Mouse (Mus musculus) right cerebral cortex, adult 2 months (tissue): ENCODE measurements around the gene Sh3glb2.
A peak's percentile ranks its signal among the peaks of the same experiment; 100 is the strongest.

Experiments used
- DNase-seq, 2 experiments: peaks; one replicate each; pipeline ENCODE4 v3.0.0; 2021 to 2022; ENCODE audit warnings: low spot score in 2 of 2

Gene Sh3glb2

DNA sequence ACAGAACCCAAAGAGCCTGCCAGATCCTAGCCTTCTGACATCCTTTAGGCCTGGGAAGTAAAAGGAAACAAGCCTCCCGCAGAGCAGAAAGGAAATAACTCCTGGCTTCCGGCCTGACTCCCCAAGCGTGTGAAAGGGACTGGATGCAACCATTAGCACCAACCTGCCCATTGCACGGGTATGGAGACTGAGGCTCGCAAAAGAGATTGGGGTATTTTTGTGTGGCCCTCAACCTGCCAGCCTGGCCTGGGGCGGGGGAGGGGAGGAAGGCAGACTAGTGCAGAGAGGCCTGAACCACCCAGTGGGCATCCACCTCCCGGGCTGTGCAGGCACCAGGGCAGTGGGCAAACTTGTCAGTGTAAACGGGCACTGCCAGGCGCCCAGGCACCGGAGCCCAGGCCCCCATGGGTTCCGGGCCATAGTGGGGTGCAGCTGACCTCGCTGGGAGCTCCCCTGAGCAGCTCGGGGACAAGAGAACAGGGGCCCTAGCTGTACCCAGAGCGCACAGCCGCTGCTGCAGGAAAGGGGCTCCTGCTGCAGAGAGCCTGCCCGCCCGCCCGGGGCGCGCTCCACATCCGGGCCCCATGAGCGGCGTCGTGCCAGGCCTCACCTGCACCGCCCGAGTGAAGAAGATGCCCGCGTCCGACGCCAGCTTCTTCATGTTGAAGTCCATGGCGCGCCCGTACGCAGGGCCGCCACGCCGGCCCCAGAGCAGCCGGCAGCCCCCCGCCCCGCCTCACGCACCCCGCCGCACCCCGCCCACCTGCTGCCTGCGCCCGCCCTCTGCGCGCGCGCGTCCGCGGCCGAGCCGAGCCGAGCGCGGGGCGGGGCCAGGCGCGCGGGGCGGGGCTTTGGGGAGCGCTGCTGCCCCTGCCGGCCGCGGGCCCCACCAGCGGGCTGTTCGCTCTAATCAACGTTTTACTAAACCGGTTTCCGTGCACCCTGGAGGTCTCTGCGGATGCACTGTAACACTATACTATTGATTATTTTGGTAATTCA lies at the start of gene Sh3glb2:
Gene Sh3glb2 (minus strand): TSS at position 805 of the 999 bp plus-strand sequence.
- peak; percentile 68 to 75 for DNase-seq

DNA sequence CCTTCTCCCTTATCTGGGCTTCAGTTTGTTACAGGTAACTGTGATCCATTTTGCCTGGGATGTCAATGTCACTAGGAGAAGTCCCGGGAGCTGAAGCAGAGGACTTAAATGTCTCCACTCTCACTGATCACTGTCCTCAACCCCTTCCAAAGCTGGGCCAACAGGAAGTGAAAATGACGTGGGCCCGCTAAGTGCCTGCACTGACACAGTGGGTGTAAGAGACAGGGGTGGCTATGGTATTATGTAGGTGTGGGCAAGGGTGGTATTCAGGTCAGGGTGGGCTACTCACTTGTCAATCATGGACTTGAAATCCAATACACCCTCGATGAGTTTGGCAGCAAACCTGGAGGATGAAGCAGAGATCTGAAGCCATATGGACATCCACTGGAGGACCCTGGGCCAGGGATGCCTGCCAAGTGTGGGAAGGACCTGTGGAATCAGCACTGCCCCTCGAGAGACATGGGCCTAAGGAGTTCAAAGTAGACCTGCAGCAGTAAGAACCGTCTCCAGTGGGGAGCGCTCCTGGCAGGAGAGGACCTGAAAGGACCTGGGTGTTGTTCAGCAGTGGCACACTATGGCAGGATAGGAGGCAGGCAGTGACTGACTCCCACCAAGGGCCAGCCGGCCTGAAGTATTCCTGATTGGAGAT lies 49.4 kb upstream of the Sh3glb2 start:
- no peak for DNase-seq

DNA sequence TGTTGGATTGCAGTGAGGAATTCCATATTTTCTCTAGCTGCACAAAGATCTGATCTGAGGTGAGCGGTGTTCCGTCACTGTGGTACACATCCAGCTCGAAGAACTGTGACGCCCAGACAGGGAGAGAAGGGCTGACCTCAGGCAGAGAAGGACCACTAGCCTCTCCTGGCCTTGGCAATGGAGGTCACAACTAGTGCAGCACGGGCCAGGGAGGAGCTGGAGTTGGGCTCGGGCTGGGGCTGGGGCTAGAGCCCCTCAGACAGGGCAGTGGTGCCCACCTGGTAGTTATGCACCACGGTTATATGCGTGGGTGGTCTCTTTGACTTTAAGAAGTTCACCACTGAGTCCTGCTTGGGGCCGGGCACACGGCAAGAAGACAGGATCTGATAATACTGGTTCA lies 48.6 kb upstream of the Sh3glb2 start:
- DNase-seq: no peak

DNA sequence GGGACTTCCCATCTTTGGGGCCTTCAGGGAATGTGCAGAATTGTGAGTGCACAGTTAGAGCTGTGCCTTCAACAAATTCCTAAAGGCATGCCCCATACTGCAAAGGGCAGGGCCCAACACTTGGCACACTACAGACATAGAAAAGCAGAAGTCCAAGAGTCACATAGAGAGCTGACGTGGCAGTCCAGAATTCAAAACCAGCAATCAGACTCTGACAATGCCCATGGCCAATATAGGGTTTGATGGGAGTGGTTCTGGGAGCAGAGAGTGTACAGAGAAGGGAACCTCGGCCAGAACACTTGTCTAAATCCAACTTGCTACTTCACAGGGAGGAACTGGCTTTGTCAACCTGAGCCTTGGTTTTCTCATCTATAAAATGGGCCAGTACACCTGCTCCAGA lies 48.1 kb upstream of the Sh3glb2 start:
- DNase-seq: no peak

DNA sequence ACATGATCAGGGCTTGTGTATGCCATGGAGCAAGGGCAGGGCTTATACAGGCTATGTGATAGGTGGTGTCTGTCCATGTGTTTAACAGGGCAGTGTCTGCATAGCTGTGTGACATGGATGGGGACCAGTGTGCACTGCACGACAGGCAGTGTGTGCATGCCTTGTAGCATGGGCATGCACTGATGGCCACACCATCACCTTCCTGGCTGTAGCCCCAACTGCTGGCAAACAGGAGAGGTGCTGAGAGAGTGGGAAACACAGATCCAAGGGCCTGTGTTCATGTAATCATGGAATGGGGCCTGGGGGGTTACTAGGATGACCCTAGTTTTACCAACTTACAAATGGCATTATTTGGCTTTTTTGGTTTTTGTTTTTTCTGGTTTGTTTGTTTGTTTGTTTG lies 44.7 kb upstream of the Sh3glb2 start:
- DNase-seq: no peak

- DNase-seq: no peak
These were observed 43.7 kb upstream of the Sh3glb2 start for GRCm38 (mm10) chr2:30402843-30403242.

GRCm38 (mm10) chr2:30402351-30402826 lies 43.3 kb upstream of the Sh3glb2 start:
- DNase-seq: no peak

- DNase-seq: no peak
These were observed 42.4 kb upstream of the Sh3glb2 start for GRCm38 (mm10) chr2:30401581-30401980.

GRCm38 (mm10) chr2:30399191-30400171 lies 40.3 kb upstream of the Sh3glb2 start:
- no peak for DNase-seq

DNA sequence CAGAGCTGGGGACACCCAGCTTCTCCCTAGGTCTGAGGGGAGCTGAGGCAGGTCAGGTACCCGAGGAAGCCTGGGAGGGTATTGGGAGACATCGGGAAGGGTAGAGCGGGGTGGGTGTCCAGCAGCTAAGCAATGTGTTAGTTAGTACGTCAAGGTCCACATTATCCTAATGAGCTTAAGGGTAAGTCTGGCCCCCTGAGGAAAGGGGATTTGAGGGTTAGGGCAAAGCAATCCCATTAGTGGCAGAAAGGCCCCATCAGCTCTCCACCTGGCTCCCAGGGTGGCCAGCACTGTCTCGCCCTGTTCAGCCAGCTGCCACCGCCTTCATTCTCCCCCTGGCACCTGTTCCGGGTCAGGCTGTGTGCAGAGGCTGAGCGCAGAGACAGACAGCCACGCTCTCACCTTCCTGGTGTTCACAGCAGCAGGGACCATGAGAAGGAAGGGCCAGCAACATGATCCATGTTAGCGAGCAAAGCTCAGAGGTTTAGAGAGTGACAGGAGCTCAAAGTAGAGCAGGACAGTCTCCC lies 38.9 kb upstream of the Sh3glb2 start:
- DNase-seq: no peak

GRCm38 (mm10) chr2:30396246-30396645 lies 37.1 kb upstream of the Sh3glb2 start:
- no peak for DNase-seq

DNA sequence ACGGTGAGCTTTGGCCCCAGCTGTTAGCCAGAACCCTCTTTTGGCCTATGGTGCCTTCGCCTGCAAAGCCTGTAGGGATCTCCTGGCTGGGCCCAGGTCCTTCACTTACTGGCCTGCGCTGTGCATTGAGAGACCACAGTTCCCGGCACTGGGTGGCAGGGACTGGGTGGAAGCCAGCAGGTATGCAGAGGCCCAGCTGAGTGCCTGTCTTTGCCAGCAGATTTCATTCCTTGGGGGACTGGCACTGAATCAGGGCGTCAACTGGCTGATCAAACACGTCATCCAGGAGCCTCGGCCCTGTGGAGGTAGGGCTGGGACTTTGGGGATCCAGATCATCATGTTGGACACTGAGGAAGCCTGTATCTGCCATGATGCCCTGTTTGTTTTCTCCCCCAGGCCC lies 36.6 kb upstream of the Sh3glb2 start:
- DNase-seq: no peak

GRCm38 (mm10) chr2:30393370-30393656 lies 34.2 kb upstream of the Sh3glb2 start:
- DNase-seq: no peak

DNA sequence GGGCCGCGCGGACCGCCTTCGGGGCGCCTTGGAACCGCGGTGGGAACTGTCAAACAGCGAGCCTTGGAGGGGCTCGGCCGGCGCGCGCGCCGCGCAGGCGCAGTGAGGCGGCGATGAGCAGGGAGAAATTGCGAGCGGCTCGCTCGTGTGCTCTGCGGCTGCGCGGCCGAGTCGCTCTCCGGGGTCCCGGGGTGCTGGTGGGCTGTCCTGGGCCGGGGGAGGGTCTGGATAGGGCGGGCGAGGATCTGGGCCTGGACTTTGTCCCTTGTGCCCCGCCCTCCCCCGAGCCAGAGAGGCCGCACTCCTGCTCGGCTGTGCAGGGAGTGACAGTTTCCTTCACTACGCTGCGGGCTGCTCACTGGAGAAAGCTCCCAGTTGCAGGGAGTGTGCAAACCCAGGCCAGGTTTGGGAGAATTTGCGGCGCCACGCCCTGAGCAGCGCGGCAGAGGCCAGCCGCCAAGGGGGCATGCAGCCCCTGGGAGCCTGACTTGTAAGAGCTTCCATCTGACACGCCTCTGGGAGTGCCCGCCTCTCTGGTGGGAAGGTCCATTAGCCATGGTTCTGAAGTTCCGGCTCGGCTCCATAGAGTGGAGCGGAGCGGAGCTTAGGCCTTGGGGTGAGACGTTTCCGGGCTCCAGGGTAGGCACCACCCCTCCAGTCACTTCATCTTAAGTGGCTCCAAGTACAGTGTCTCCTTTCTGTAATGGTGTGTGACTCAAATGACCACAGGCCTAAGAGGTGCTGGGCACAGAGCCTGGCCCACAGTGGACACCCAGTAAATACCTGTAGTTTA lies 33.6 kb upstream of the Sh3glb2 start:
- DNase-seq: peak; percentile 61 to 63

DNA sequence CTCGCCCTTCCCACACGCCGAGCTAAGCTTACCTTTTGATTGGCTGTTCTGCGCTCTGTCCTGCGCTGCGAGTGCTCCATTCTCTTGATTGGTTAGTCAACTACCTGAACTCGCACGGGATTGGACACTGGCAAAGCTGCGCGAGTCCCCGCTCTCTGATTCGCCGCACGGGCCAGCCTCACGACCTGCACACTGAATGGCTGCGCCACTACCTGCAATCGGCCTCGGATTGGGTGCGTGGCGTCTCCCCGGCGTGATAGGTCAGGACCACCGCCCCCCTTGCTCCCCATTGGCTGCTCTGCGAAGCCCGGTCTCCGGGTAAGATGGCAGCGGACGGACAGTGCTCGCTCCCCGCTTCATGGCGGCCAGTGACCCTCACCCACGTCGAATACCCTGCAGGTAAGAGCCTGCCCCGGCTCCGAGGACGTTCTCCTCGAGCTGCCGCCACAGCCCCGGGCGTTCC lies 33.0 kb upstream of the Sh3glb2 start, which contains the start of gene Dolpp1:
Gene Dolpp1 (plus strand): TSS at position 141 of the 463 bp plus-strand sequence.
- peak; percentile 99 for DNase-seq

GRCm38 (mm10) chr2:30389000-30389399 lies 29.9 kb upstream of the Sh3glb2 start:
- no peak for DNase-seq

DNA sequence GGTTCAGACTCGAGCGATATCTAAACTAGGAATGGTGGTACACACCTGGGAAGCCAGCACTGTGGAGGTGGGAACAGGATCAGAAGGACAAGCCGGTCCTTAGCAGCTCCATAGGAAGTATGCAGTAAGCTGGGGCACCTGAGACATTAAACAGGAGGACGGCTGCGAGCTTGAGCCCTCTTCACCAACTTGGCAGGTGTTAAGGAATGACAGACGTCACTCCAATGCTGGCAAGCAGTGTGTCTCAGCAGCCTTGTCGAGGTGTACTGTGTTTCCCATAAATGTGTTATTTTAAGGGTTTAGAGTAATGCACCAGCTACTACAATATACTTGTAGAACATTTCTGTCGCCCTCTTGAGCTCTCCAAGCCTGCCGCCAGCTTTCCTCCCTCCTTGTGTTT lies 27.8 kb upstream of the Sh3glb2 start:
- no peak for DNase-seq

GRCm38 (mm10) chr2:30385591-30385990 lies 26.5 kb upstream of the Sh3glb2 start:
- DNase-seq: no peak

GRCm38 (mm10) chr2:30384814-30385213 lies 25.7 kb upstream of the Sh3glb2 start:
- peak in 1 of 2 experiments; percentile 40 for DNase-seq

DNA sequence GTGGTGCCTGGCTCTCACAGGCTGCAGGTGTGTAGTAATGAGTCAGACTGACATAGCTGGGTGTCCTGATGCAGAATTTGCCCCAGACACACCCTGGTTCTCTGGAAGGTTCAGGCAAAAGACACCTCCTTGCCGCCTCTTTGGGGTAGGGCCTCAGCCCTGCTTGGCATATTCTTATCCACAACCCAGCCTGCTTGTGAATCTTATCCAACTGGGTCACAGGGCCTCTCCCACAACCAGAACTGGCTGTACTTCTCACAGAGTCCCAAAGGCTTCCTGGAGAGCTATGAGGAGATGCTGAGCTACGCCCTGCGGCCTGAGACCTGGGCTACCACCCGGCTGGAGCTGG lies 22.2 kb upstream of the Sh3glb2 start:
- DNase-seq: no peak
